Mouse (Mus musculus): ENCODE data around the gene Agpat4.
A peak's percentile ranks its signal among the peaks of the same experiment; 100 is the strongest.

Gene Agpat4

DNA sequence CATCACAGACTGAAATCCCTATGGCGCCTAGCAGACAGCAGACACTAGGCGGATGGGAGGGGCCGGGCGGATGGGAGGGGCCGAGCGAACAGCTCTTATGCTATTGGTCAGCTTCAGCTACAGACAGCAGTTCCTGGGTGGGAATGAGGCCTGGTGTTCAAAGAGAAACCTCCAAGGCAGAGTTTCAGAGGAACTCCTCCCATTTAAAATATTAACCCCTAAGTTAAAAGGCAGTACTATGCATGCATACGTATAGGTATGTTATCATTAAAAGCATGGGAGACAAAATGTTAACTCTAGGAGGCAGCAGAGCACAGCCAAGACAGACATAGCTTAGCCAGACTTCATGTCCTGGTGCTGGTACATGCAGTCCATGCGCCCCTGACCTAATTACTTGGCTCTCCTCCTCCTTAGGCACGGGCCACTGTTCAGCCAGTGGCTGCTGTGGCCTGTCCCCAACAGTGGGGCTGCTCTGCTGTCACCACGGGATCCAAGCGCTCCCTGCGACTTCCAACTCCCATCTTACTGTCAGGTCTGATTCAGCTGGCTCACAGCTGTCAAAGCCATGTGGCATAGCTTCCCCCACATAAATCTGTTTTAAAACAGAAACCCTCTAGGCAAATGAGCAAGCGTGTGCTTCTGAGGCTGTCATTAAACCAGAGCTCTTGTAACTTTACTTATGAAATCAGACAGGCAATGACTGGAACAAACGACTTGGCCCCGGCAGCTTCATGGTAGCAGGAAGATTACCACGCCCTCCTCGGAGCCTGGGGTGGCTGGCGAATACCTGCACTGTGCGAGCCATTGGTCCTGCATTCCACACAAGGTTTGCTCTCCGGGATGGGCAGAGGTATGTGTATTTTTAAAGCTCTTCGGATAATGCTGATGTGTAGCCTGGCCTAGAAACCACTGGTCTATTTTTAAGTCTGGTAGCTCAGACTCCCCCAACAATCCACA is 147.7 kb downstream of the Agpat4 start:
- peak; percentile 78 to 88 for DNase-seq (ENCODE audit: inconsistent age in 2 of 2, low spot score in 1 of 2)

- DNase-seq (ENCODE audit: inconsistent age in 2 of 2, low spot score in 1 of 2), result no peak
These were observed 149.6 kb downstream of the Agpat4 start for GRCm38 (mm10) chr17:12268091-12268490.

GRCm38 (mm10) chr17:12268538-12268937 is 150.0 kb downstream of the Agpat4 start:
- no peak for DNase-seq (ENCODE audit: inconsistent age in 2 of 2, low spot score in 1 of 2)

All from adrenal gland, adult (tissue).